Mouse (Mus musculus) megakaryocyte, adult 5-6 weeks (primary cell): Measurements from ENCODE around the gene Sh3pxd2b. TPM values are rescaled to one million over a fixed set of nuclear protein-coding genes. Genes with fewer than 3 reads are reported as not detected.
A peak's percentile ranks its signal among the peaks of the same experiment; 100 is the strongest.

Experiments used
- ATAC-seq: 2 replicates; pipeline ENCODE4 v1.8.0; 2016; ENCODE audit warnings: mild to moderate bottlenecking, inconsistent platforms; ENCODE audit not compliant: poor library complexity, severe bottlenecking
- total RNA-seq, 2 experiments: library from RNA; stranded (forward) in 1 of 2; stranded (reverse) in 1 of 2; fragments of 153-499, 151-499 nt in 1 of 2; fragments of 221-1000, 200-1000 nt in 1 of 2; gene quantifications; 2 replicates each; pipeline versions ENCODE4 v1.2.3 to v1.2.4; 2015 to 2017

Sh3pxd2b gene
- total RNA-seq, 2 experiments from 2014 or later = 2.4 to 7.0 TPM

- peak; percentile 64 for ATAC-seq
Observed at GRCm38 (mm10) chr11:32340476-32341473, 6.8 kb upstream of the Sh3pxd2b start.

- peak; percentile 67 for ATAC-seq
Observed at GRCm38 (mm10) chr11:32342770-32343191, 4.8 kb upstream of the Sh3pxd2b start.

- ATAC-seq = no peak
Observed at GRCm38 (mm10) chr11:32343350-32343749, 4.3 kb upstream of the Sh3pxd2b start.

GRCm38 (mm10) chr11:32345504-32346297 is 1.9 kb upstream of the Sh3pxd2b start:
- ATAC-seq = no peak

- no peak for ATAC-seq
Observed at GRCm38 (mm10) chr11:32347264-32347606, 385 bp upstream of the Sh3pxd2b start.

GRCm38 (mm10) chr11:32348433-32349283 is 1.0 kb downstream of the Sh3pxd2b start:
- no peak for ATAC-seq

- peak; percentile 74 for ATAC-seq
Observed at GRCm38 (mm10) chr11:32349284-32349953, 1.8 kb downstream of the Sh3pxd2b start.

- no peak for ATAC-seq
Observed at GRCm38 (mm10) chr11:32352946-32353345, 5.3 kb downstream of the Sh3pxd2b start.

- ATAC-seq = no peak
Observed at GRCm38 (mm10) chr11:32355377-32355776, 7.8 kb downstream of the Sh3pxd2b start.

GRCm38 (mm10) chr11:32357686-32358085 is 10.1 kb downstream of the Sh3pxd2b start:
- peak; percentile 38 for ATAC-seq

- no peak for ATAC-seq
Observed at GRCm38 (mm10) chr11:32358399-32358798, 10.8 kb downstream of the Sh3pxd2b start.

- ATAC-seq = no peak
Observed at GRCm38 (mm10) chr11:32359566-32359965, 11.9 kb downstream of the Sh3pxd2b start.

GRCm38 (mm10) chr11:32361774-32362173 is 14.2 kb downstream of the Sh3pxd2b start:
- ATAC-seq = no peak

- ATAC-seq = no peak
Observed at GRCm38 (mm10) chr11:32363188-32363587, 15.6 kb downstream of the Sh3pxd2b start.

GRCm38 (mm10) chr11:32363610-32364220 is 16.1 kb downstream of the Sh3pxd2b start:
- no peak for ATAC-seq

- no peak for ATAC-seq
Observed at GRCm38 (mm10) chr11:32364375-32364774, 16.8 kb downstream of the Sh3pxd2b start.

GRCm38 (mm10) chr11:32365498-32365897 is 17.9 kb downstream of the Sh3pxd2b start:
- no peak for ATAC-seq

GRCm38 (mm10) chr11:32367056-32367455 is 19.4 kb downstream of the Sh3pxd2b start:
- no peak for ATAC-seq

GRCm38 (mm10) chr11:32368986-32369385 is 21.4 kb downstream of the Sh3pxd2b start:
- no peak for ATAC-seq

GRCm38 (mm10) chr11:32370881-32371280 is 23.3 kb downstream of the Sh3pxd2b start:
- ATAC-seq = no peak
